Mouse (Mus musculus) cerebellum, adult 8-10 months (tissue): ENCODE measurements around the gene 2310030G06Rik.

ENCODE experiments used
- DNase-seq: peaks from one replicate; pipeline ENCODE4 v3.0.0; 2022

The 2310030G06Rik gene

DNA sequence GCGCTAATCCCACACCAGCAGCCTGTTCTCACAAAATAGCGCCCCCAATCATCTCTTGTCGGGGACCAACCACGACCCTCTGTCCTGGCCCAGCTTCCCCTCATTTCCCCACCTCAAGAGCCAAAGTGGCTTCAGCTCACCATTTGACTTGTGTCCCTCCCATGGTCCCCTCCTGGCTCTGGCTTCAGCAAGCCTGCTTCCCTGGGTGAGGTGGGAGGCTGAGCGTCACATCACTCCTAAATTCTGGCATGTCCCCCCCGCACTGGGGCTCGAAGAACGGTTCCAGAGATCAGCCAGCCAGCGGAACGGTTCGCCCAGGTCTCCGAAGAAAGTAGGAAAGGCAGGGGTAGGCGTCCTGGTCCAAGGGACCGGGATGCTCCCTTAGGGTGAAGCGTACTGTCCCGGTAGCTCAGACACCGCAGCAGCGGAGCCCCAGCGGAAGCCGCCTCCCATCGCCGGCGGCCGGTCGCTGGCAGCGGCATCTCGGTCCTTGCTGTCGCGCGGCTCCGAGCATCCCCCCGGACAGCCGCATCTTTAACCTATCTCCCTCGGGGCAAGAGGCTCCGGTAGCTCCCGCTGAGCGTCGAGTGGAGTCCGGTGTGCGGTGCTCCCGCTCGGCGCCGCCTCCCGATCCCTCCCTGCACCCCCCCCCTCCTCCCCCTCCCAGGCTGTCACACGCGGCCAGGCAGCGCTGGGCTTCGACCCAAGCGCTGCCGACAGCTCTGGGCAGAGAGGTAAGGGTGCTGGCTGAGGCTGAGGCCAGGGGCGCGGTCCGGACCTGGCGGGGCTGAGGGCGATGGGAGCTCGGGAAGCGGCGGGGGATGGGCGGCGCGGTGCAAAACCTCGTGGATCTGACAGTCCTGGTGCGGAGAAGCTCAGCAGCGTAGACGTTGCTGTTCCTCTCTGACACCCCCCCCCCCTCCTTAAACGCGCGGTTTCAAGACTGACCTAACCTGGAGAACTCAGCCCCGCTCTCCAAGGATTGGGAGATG is 47.6 kb downstream of the 2310030G06Rik start:
- DNase-seq, result peak; percentile 67

- DNase-seq, result peak; percentile 78
Observed at GRCm38 (mm10) chr9:50697706-50698041, 48.7 kb downstream of the 2310030G06Rik start.

DNA sequence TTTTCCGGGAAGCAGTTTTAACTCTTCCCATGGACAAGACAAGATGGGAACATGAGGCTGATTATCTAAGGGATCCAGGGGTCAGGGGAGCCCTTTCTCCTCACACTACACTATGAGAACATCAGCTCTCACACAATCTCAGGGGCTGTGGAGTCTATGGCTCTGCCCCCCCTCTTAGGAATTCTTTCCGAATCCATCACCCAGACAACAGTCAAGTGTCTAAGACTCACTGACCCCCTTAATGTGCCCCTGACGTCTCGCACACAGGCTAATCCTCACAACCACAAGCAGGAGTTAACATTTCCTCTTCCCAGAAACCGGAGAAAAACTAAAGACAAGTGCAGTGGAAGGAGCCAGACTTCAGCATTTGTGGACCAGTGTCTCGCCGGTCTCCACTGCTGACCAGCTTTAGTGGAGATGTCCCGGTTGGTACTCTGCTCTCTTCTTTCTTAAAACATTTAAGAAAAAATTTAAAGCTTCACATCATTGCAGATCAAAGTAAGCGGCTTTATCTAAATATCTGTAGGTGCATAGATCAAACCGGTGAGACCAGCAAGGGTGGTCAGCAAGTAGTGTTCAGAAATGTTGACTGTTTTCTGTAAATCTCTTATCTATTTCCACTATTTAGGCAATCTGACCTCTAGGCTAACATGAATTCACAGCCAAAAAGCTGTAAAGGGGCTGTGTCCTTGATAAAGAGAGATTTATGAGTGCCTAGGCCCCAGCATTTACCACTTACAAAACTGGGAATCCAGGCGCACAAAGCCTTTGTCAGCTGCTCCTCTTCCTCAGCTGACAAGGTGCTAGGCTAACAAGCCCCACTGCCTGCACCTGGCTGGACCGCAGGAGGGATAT is 49.3 kb downstream of the 2310030G06Rik start:
- no peak for DNase-seq

- no peak for DNase-seq
Observed at GRCm38 (mm10) chr9:50695153-50695552, 51.2 kb downstream of the 2310030G06Rik start.

DNA sequence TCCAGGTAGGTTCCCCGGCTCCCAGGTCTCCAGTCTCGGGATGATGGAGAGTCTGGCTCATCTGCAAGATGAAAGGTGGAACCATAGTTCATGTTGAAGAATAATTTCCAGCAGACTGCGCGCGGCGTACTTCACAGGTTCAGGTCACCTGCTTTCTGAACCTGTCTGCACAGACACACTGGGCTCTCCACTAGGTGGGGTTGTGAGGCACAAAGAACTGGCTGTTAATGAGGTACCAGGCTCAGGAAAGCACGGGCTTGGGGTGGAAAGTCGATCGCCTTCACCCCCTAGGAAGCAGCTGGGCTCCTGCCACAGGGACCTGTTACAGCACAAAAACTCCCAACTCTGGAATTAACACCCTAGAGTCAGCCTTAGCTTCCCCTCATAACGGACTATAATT is 52.7 kb downstream of the 2310030G06Rik start:
- peak; percentile 49 for DNase-seq

- no peak for DNase-seq
Observed at GRCm38 (mm10) chr9:50692626-50693580, 53.4 kb downstream of the 2310030G06Rik start.
